13 mouse cellular contexts compared by ENCODE assay signal in genomic region chr17:47919826-47920225, GRCm38 (mm10). TPM values are rescaled to one million over a fixed set of nuclear protein-coding genes. Genes with fewer than 3 reads are reported as not detected.
DNase-seq lines count a peak whose midpoint lies in the region; ATAC-seq and TF ChIP-seq lines count a peak whose summit lies in the region.
"Had no signal": no experiment of that assay in that cellular context is flagged by ENCODE, and none has a peak within 500 bp of the region (broad histone marks: within the 10 kb centered on the region; RNA-seq: fewer than 3 reads in every experiment).

No protein-coding gene starts in this region.

- no peak for TF ChIP-seq CTCF in hindbrain, postnatal 0 days (IDR thresholded peaks at IDR 0.05; ENCODE audit: low read depth)

- no peak overlapping the region for H3K4me2 ChIP-seq in heart, embryonic 13.5 days
- no peak overlapping the region for H3K4me2 ChIP-seq in embryonic facial prominence, embryonic 13.5 days
- peak overlapping the region; percentile 7; the same call in 1 of the 2 replicates for H3K4me2 ChIP-seq in hindbrain, postnatal 0 days (ENCODE audit: low read depth, low read length)
- H3K4me2 ChIP-seq in neural tube, embryonic 12.5 days (replicated peaks) = peak overlapping the region; percentile 98

- 0 out of 2 replicates have a peak overlapping the region, but pooled peaks have one; percentile 41 for H3K9ac ChIP-seq in heart, embryonic 13.5 days
- H3K9ac ChIP-seq in embryonic facial prominence, embryonic 13.5 days = 0 out of 2 replicates have a peak overlapping the region, but pooled peaks have one; percentile 17
- H3K9ac ChIP-seq in hindbrain, postnatal 0 days (replicated peaks; ENCODE audit: low read length) = no peak overlapping the region
- H3K9ac ChIP-seq in neural tube, embryonic 12.5 days = no peak overlapping the region
- H3K9ac ChIP-seq: liver, embryonic 13.5 days had no signal

- no peak for ATAC-seq in heart, embryonic 13.5 days (ENCODE audit: extremely low read depth, insufficient number of reproducible peaks, low FRiP score, low TSS enrichment)
- ATAC-seq in embryonic facial prominence, embryonic 13.5 days (ENCODE audit: insufficient number of reproducible peaks, insufficient read depth, low FRiP score, low TSS enrichment, low read depth) = no peak
- no peak for ATAC-seq in hindbrain, postnatal 0 days
- ATAC-seq in neural tube, embryonic 12.5 days (ENCODE audit: low FRiP score, low read depth) = no peak

- peaks cover 32% of the 10 kb centered on the region for H3K36me3 ChIP-seq in heart, embryonic 13.5 days
- H3K36me3 ChIP-seq in embryonic facial prominence, embryonic 13.5 days = peaks cover 23% of the 10 kb centered on the region
- H3K36me3 ChIP-seq in hindbrain, postnatal 0 days (ENCODE audit: insufficient read depth, low read length) = no peaks in the 10 kb centered on the region
- peaks cover 5% of the 10 kb centered on the region; the same call in 1 of the 2 replicates for H3K36me3 ChIP-seq in neural tube, embryonic 12.5 days
- H3K36me3 ChIP-seq: liver, embryonic 13.5 days had no signal

- H3K27ac ChIP-seq in heart, embryonic 13.5 days (replicated peaks) = no peak overlapping the region
- H3K27ac ChIP-seq in embryonic facial prominence, embryonic 13.5 days = no peak overlapping the region
- H3K27ac ChIP-seq in hindbrain, postnatal 0 days = no peak overlapping the region
- no peak overlapping the region for H3K27ac ChIP-seq in neural tube, embryonic 12.5 days
- H3K27ac ChIP-seq: heart, embryonic 10.5 days; liver, embryonic 13.5 days had no signal

- no peak for DNase-seq in heart, adult 18-20 months
- DNase-seq in hindbrain, postnatal 0 days (ENCODE audit: low spot score) = no peak
- DNase-seq in kidney, adult 11 months = no peak
- DNase-seq in c-Kit-positive CD71-positive TER-119-positive erythroid progenitor cells, embryonic 14.5 days (ENCODE audit: low spot score) = no peak
- no peak for DNase-seq in thymus, postnatal 36 days
- DNase-seq: adrenal gland, postnatal 10 days; cerebellum, adult 11-12 months; liver, embryonic 13.5 days; right cerebral cortex, postnatal 14 days had no signal

- peaks cover 48% of the 10 kb centered on the region for H3K4me1 ChIP-seq in heart, embryonic 13.5 days
- H3K4me1 ChIP-seq in embryonic facial prominence, embryonic 13.5 days = peaks cover 51% of the 10 kb centered on the region
- H3K4me1 ChIP-seq in hindbrain, postnatal 0 days (ENCODE audit: insufficient read depth, low read length) = 0 out of 2 replicates have a peak, but pooled peaks cover 2% of the 10 kb centered on the region
- H3K4me1 ChIP-seq in neural tube, embryonic 12.5 days = peaks cover 71% of the 10 kb centered on the region

- peaks cover 12% of the 10 kb centered on the region for H3K27me3 ChIP-seq in heart, embryonic 13.5 days (replicated peaks)
- H3K27me3 ChIP-seq in embryonic facial prominence, embryonic 13.5 days = peaks cover 4% of the 10 kb centered on the region; the same call in 1 of the 2 replicates
- 0 out of 2 replicates have a peak, but pooled peaks cover 20% of the 10 kb centered on the region for H3K27me3 ChIP-seq in hindbrain, postnatal 0 days (ENCODE audit: insufficient read depth, low read length)
- H3K27me3 ChIP-seq in neural tube, embryonic 12.5 days (replicated peaks) = no peaks in the 10 kb centered on the region

- WGBS in heart, embryonic 13.5 days = 53% methylated on average over 5 of the region's 5 CpGs
- WGBS in embryonic facial prominence, embryonic 13.5 days = 43% methylated on average over 5 of the region's 5 CpGs
- 25% methylated on average over 5 of the region's 5 CpGs for WGBS in hindbrain, postnatal 0 days
- WGBS in neural tube, embryonic 12.5 days = 26% methylated on average over 5 of the region's 5 CpGs

- H3K4me3 ChIP-seq in heart, embryonic 13.5 days = no peak overlapping the region
- H3K4me3 ChIP-seq in embryonic facial prominence, embryonic 13.5 days = no peak overlapping the region
- no peak overlapping the region for H3K4me3 ChIP-seq in hindbrain, postnatal 0 days (ENCODE audit: low read length)
- H3K4me3 ChIP-seq in neural tube, embryonic 12.5 days = no peak overlapping the region
- H3K4me3 ChIP-seq: heart, embryonic 10.5 days; liver, embryonic 13.5 days had no signal

- no peaks in the 10 kb centered on the region for H3K9me3 ChIP-seq in heart, embryonic 13.5 days
- no peaks in the 10 kb centered on the region for H3K9me3 ChIP-seq in embryonic facial prominence, embryonic 13.5 days
- H3K9me3 ChIP-seq in hindbrain, postnatal 0 days (ENCODE audit: low read length) = no peaks in the 10 kb centered on the region
- no peaks in the 10 kb centered on the region for H3K9me3 ChIP-seq in neural tube, embryonic 12.5 days
- H3K9me3 ChIP-seq: heart, embryonic 10.5 days; liver, embryonic 13.5 days had no signal

RNA-seq across cellular contexts. Expression of gene Foxp4, which starts 4.6 kb away (rescaled TPM):
- polyA plus RNA-seq in heart, embryonic 13.5 days (2015; fragmentation: Nextera tagmentation; extraction: Ambion mirVana) = 9.0 and 9.2 TPM in 2 replicates
- total RNA-seq in heart, adult 18-20 months (2021) = 10 to 100 TPM in 1 of 2 experiments, 1 to 10 TPM in 1; 8.5 to 12.2 TPM
- polyA plus RNA-seq in embryonic facial prominence, embryonic 13.5 days (2015; fragmentation: Nextera tagmentation; extraction: Ambion mirVana) = 18.9 and 19.8 TPM in 2 replicates
- total RNA-seq in hindbrain, postnatal 0 days (2014; rRNA removed) = 109 and 128 TPM in 2 replicates
- polyA plus RNA-seq in hindbrain, postnatal 0 days (2015; fragmentation: Nextera tagmentation; extraction: Ambion mirVana) = 29.3 and 31.3 TPM in 2 replicates
- 30.4 and 31.8 TPM in 2 replicates for polyA plus RNA-seq in neural tube, embryonic 12.5 days (2016; fragmentation: Nextera tagmentation; extraction: Ambion mirVana)

Comparison
In these comparisons a context has a peak if more than half of its experiments do, and no peak if none do; other contexts are left out.
1. H3K4me2 ChIP-seq: peak in hindbrain, postnatal 0 days (single experiment) and neural tube, embryonic 12.5 days (single experiment); none in heart, embryonic 13.5 days (single experiment) and embryonic facial prominence, embryonic 13.5 days (single experiment).
2. H3K9ac ChIP-seq: peak in heart, embryonic 13.5 days (single experiment) and embryonic facial prominence, embryonic 13.5 days (single experiment); none in hindbrain, postnatal 0 days (single experiment) and neural tube, embryonic 12.5 days (single experiment).